Mouse (Mus musculus): Measurements from ENCODE around the gene Lbx2.

Lbx2 gene

DNA sequence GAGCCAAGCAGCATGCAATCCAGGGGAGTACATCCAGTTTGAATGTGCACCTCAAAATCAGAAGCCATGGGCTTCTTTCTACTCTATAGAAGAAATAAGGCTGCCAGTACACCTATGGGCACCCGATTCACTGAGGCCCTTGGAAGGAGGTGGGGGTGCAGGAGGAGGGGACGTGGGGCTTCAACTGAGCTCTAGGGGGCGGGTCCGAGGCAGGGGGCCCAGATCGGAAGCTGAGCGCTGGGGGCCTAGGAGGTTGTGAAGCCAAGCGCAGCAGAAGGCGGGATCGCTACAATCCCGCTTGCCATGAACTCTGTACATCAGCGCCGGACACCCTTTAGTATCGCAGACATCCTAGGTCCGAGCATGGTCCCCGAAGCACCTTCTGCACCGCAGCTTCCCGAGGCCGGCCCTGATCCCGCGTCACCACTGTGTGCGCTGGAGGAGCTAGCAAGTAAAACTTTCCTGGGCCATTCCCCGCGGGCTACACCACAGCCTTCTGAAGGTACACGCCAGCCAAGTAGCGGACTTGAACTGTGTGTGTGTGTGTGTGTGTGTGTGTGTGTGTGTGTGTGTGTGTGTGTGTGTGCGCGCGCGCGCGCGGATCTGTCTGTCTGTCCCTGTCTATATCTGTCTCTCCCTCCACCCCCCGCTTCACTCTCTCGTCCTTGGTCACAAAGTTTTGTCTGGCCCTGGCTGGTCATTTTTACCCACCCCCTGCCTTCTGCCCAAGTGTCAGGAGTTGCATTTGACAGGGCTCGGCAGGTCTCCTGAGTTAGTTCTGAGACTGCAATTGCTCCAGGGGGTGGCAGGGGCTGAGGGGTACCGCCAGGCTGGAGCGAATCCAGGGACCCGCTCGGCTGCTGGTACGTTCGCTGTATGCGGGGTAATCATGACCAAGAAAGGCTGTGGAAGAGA lies at the start of gene Lbx2:
TSS of gene Lbx2 (plus strand) at position 247 of the 915 bp plus-strand sequence.
- DNase-seq, result peak in 1 of 2 experiments; percentile 14

GRCm38 (mm10) chr6:83037188-83037587 lies 49.0 kb upstream of the Lbx2 start:
- no peak for DNase-seq

- peak; percentile 98 to 99 for DNase-seq
Measured at GRCm38 (mm10) chr6:83038496-83039012, 47.6 kb upstream of the Lbx2 start.

- no peak for DNase-seq
Measured at GRCm38 (mm10) chr6:83040601-83041000, 45.6 kb upstream of the Lbx2 start.

GRCm38 (mm10) chr6:83043561-83043960 lies 42.6 kb upstream of the Lbx2 start:
- DNase-seq, result no peak

DNA sequence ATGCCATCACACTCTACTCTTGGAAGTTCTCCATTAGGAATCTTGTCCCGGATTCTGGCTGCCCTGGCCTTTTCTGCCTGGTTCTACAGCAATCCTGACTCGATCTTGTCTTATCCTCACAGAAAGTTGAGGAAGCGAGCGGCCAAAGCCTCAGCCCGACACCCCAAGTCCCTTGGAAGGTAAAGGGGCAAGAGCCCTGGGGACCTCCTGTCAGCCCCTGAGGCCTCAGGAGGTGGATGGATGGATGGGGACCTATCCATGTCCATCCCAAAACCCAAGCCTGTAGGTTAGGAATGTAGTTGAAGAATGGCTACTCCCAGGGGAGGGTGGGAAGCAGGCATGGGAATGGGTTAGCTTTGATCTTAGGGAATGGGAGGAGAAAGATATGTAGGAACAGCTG lies 42.2 kb upstream of the Lbx2 start:
- no peak for DNase-seq

DNA sequence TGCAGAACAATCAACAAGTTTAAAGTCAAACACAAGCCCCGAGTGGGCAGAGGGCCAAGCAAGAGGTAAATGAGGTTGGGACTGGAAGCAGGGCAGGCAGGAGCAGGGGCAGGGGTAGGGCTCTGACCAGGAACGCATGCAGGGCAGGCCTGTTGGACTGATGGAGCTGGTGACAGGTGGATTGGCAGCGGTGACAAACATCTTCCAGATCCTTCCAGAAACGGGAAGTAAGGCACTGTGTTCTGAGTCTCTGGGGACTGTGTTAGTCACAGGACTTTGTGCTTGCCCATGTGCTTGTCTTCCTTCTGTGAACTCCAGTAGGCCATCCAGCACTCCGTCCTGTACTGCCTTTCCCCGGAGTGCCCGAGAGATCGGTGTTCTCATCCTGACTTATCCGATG lies 41.4 kb upstream of the Lbx2 start:
- peak; percentile 55 to 65 for DNase-seq

- DNase-seq, result no peak
Measured at GRCm38 (mm10) chr6:83049367-83049766, 36.8 kb upstream of the Lbx2 start.

DNA sequence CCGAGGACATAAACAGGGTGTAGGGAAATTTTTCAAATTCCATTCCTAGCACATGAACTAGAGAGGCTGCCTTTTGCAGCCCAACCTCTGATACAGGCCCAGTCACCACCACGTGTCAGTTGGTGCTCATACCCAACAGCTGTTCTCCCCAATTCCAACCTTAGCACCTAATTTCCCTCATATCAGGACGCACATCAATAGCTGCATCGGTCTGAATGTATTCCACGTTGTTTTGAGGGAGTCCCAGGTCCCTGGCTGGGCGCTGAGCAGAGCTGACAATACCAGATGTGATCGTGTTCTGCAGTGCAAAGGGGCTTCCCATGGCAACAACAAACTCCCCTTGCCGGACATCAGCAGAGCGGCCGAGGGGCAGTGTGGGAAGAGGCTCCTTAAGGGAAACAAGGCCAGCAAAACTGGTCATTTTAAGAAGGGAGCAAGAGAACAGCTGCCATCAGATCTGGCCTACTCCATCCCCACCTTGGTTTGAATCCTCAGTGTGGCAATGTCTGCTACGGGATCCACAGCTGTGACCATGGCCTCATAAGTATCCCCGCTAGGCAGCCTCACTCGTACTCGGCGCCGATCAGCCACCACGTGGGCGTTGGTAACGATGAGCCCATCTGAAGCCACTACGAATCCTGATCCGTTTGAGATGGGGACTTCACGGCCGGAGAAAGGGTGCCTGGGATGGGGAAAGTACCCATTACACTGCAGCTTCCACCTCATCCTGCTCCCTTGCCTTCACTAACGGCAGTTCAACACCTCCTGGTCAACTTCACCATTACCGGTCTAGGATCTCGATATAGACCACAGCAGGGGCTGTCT lies 32.8 kb upstream of the Lbx2 start:
- DNase-seq, result peak; percentile 37 to 45

GRCm38 (mm10) chr6:83054074-83054851 lies 31.9 kb upstream of the Lbx2 start, which contains the start of gene Aup1:
Gene Aup1 (plus strand): TSS chr6:83054521.
- DNase-seq, result peak; percentile 96 to 97

- DNase-seq, result peak in 1 of 2 experiments; percentile 47
Measured at GRCm38 (mm10) chr6:83054871-83055431, 31.2 kb upstream of the Lbx2 start, which contains the start of gene Htra2. Gene Htra2 (minus strand): TSS chr6:83055273.

DNA sequence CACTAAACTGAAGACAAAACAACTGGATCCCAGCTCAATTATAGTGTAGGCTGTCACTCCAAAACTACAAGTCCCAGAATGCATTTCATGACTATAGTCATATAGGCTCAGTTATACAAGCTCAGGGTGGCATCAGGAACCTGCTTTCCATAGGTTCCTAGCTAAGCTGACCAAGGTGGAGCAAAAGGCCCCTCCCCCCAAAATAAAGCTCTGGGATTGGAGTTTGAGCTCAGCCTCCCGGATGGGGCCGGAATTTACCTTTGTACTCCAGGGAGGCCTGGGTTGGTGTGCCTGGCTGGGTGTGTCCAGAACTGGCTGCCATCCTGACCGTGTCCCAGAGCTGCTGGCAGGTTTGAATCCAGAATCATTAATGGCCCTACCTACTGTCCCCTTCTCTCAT lies 28.4 kb upstream of the Lbx2 start, which contains the start of gene Dqx1:
TSS of gene Dqx1 (plus strand) at position 55 of the 400 bp plus-strand sequence.
- no peak for DNase-seq

DNA sequence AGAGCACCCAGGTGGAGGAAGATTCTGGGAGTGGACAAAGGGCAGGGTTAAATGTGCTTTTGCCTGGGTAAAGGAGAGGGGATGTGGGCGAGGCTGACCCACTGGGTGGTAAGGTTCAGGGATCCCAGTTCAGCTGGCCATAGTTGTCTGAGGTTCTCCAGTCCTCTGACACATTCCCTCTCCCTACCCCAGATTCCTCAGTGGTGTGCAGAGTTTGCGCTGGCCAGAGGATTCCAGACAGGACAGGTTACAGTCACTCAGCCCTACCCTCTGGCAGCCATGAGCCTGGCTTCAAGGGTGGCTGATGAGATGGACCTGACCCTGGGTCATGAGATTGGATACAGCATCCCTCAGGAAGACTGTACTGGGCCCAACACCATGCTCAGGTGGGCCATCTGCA lies 27.4 kb upstream of the Lbx2 start:
- DNase-seq, result no peak

- peak in 1 of 2 experiments; percentile 26 for DNase-seq
Measured at GRCm38 (mm10) chr6:83065995-83066394, 20.2 kb upstream of the Lbx2 start.

GRCm38 (mm10) chr6:83066441-83066840 lies 19.7 kb upstream of the Lbx2 start:
- DNase-seq, result no peak

DNA sequence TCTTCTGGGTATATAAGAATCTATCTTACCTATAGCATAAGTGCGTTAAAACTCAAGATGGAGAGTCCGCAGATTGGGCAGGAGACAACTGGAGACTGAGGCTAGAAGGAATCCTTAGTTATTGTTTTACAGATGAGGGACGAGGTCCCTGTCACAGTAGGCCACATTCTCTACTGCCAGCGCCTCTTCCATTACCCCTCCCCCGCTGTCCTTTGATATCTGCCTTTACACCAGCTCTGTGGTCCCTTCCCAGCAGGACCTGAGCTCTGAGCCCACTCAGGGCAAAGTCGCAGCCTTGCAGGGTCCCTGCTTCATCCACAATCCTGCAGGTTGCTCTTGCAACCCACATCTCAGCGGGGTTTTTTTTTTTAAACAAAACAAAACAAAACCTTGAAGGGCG lies 17.9 kb upstream of the Lbx2 start:
- DNase-seq, result no peak

DNA sequence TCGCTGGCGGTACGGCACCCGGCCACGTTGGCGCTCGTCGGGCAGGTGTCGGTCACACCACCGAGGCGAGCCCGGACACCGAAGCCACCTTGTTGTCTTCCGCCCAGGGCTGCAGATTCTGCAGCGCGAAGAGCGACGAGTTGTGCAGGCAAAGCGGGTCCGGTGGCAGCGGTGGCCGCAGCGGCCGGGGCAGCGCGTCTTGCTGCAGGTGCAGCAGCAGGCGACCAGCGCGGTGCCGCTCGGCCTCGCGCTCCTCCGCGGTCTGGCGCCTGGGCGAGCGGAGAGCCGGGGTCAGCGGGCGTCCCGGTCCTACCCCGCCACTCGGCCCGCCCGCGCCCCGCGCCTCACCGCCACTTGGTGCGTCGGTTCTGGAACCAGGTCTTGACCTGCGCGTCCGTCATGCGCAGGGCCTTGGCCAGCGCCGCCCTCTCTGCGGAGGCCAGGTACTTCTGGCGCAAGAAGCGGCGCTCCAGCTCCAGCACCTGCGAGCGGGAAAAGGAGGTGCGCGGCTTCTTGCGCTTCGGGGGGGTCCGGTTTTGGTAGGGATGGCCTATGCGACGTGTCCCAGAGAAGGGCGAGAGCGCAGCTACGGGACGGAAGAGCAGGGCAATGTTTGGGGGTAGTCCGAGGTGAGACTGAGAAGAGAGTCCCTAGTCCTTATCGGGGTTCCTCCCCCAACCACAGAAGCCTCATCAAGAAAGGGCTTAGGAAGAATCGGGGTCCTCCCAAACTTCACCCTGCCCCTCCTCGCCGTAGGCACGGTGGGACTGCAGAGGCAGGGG lies 17.3 kb upstream of the Lbx2 start:
- peak; percentile 28 to 51 for DNase-seq

DNA sequence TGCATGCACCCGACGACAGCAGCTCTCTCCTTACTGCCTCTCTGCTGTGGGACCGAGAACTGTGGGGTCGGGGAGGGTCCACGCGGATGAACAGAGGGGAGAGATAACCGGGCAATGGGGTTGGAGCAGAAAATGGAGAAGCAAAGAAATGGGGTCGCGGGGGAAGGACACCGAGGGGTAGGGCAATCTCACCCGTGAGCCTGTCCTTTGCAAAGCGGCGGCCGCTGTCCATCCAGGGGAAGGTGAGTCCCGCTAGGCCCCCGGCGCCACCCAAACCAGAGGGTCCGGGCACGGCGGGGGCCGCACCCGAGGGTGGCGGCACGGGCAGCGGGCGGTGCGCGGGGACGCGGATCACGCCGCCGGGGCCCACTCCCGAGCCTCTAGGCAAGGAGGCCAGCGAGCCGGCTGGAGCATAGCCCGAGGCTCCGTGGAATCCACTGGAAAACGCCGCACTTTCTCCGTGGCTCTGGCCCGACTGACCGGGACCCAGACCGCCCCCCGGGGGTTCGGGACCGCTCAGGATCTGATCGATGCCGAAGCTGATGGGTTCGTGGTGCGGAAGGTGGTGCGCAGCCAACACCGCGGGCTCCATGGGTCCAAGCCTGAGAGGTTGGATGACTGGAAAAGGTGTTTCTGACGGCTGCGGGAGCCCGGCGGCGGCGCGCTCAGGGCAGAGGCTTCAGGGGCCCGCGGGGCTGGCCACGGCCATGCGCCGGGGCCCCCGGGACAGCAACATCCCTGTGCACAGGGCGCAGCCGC lies 16.5 kb upstream of the Lbx2 start:
- DNase-seq, result peak; percentile 37 to 46

DNA sequence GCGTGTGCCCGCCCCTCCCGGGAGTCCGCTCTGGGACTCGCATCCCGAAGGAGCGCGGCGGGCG lies 16.1 kb upstream of the Lbx2 start, which contains the start of gene Tlx2:
TSS of gene Tlx2 (minus strand) at position 47 of the 64 bp plus-strand sequence.
- DNase-seq, result no peak

GRCm38 (mm10) chr6:83070311-83071219 lies 15.6 kb upstream of the Lbx2 start:
- peak; percentile 58 to 71 for DNase-seq
